Mouse (Mus musculus) erythroblast, embryonic 14.5 days (primary cell): ENCODE results near the gene Cenpu. TPM values are rescaled to one million over a fixed set of nuclear protein-coding genes. Genes with fewer than 3 reads are reported as not detected.

Source experiments
- H3K27me3 ChIP-seq: 2 replicates; pipeline ENCODE4 v1.6.1; 2012; ENCODE audit warnings: inconsistent platforms; ENCODE audit not compliant: control insufficient read depth
- H3K36me3 ChIP-seq: 2 replicates; pipeline ENCODE4 v1.6.1; 2012; ENCODE audit warnings: mild to moderate bottlenecking, inconsistent platforms; ENCODE audit not compliant: control insufficient read depth
- H3K4me1 ChIP-seq: 2 replicates; pipeline ENCODE4 v1.6.1; 2012; ENCODE audit warnings: inconsistent platforms; ENCODE audit not compliant: control insufficient read depth
- H3K4me3 ChIP-seq: replicated peaks from 2 replicates; pipeline ENCODE3; 2012; ENCODE audit warnings: moderate library complexity, mild to moderate bottlenecking, inconsistent platforms
- H3K9me3 ChIP-seq: 2 replicates; pipeline ENCODE4 v1.6.1; 2012; ENCODE audit warnings: low read length, inconsistent platforms, mixed read lengths; ENCODE audit not compliant: control insufficient read depth
- GATA1 ChIP-seq: IDR thresholded peaks from 2 replicates; pipeline ENCODE4 v1.6.1; 2012; ENCODE audit warnings: low read length, inconsistent platforms, mixed read lengths
- TAL1 ChIP-seq: IDR thresholded peaks from 3 replicates; pipeline ENCODE4 v1.6.1; 2012; ENCODE audit warnings: low read length, inconsistent platforms, mixed read lengths
- polyA plus RNA-seq: library from polyadenylated mRNA; stranded (reverse); fragments of >175 nt; gene quantifications from 2 replicates; pipeline ENCODE4 v1.2.3, GENCODE M21; 2012

Cenpu gene
- polyA plus RNA-seq, 1 experiment: 2.4 TPM

DNA sequence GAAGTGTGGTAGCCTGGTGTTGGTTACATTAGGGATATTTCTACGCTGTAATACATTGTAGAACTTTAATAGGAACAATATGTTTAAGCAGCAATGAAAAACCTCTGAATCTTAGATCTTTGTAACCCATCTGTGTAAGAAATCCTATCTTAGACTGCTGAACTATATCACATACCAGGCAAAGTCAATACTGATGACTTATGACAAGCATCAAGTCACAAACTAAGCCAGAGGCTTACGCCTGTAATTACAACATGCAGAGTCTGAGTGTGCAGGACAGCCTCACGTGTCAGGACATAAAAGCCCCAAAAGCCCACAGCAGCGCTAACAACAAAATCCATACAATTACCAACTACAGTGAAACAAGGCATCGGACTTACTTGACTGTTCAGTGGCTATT, 51.8 kb downstream of the Cenpu start:
- TF ChIP-seq GATA1 (no peak), TAL1 (no peak)
- Histone ChIP-seq H3K4me3 (no peak overlapping the region), H3K9me3 (no peaks in the 10 kb centered on the region), H3K27me3 (no peaks in the 10 kb centered on the region), H3K36me3 (peaks cover 84% of the 10 kb centered on the region), H3K4me1 (peaks cover 14% of the 10 kb centered on the region)

GRCm38 (mm10) chr8:46606930-46607329, 55.1 kb downstream of the Cenpu start:
- Histone ChIP-seq H3K4me3 (no peak overlapping the region), H3K36me3 (peaks cover 86% of the 10 kb centered on the region)

GRCm38 (mm10) chr8:46611557-46611956, 59.7 kb downstream of the Cenpu start:
- Histone ChIP-seq H3K9me3 (no peaks in the 10 kb centered on the region), H3K4me3 (no peak overlapping the region), H3K4me1 (peaks cover 29% of the 10 kb centered on the region), H3K27me3 (no peaks in the 10 kb centered on the region), H3K36me3 (peaks cover 67% of the 10 kb centered on the region)
- TF ChIP-seq TAL1 (no peak), GATA1 (no peak)

More at GRCm38 (mm10) chr8:46606930-46607329, 55.1 kb downstream of the Cenpu start:
- no peak for TF ChIP-seq TAL1
- no peak for TF ChIP-seq GATA1
- Histone ChIP-seq H3K9me3 (no peaks in the 10 kb centered on the region), H3K4me1 (peaks cover 3% of the 10 kb centered on the region; the same call in 1 of the 2 replicates), H3K27me3 (no peaks in the 10 kb centered on the region)

DNA sequence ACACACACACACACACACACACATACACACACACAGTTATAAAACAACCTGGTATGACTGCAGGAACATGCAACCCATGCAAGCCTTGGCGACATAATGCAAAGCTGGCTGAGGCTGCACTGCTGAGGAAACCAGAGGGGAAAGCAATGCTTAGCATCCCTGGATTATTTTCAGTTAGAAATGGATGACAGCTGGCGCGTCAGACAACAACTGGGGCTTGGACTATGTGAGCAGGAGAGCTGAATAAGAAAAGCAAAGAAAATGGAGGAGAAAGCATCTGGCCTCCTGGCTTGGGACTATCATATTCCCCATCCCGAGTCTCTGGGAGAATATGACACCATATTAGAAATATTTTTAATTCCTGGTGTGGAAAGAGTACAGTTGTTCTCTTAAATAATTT, 61.1 kb downstream of the Cenpu start:
- Histone ChIP-seq H3K4me3 (no peak overlapping the region), H3K36me3 (peaks cover 55% of the 10 kb centered on the region), H3K4me1 (peaks cover 39% of the 10 kb centered on the region), H3K27me3 (no peaks in the 10 kb centered on the region), H3K9me3 (no peaks in the 10 kb centered on the region)
- TF ChIP-seq GATA1 (no peak), TAL1 (no peak)

DNA sequence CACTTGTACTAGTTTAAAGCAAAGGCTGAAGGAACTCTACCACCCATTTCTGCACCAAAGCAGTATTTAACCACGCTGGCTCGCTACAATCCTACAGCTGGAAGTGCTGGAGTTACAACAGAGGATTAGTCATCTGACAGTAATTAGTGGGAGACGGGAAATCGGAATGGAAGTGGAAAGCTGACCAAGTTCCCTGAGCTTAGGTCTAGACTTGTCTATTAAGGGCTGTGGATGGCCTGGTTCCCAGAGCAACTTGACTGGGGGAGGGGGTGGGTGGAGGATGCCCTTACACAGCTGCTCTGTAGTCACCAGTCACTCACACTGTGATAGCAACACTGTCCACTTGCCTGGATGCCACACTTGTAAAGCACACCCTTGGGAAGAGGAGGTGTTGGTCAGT, 61.5 kb downstream of the Cenpu start:
- peaks cover 51% of the 10 kb centered on the region for H3K36me3 ChIP-seq
- H3K4me3 ChIP-seq: no peak overlapping the region
- H3K4me1 ChIP-seq: peaks cover 44% of the 10 kb centered on the region
- no peaks in the 10 kb centered on the region for H3K9me3 ChIP-seq
- no peak for TF ChIP-seq TAL1
- no peak for TF ChIP-seq GATA1
- H3K27me3 ChIP-seq: no peaks in the 10 kb centered on the region

DNA sequence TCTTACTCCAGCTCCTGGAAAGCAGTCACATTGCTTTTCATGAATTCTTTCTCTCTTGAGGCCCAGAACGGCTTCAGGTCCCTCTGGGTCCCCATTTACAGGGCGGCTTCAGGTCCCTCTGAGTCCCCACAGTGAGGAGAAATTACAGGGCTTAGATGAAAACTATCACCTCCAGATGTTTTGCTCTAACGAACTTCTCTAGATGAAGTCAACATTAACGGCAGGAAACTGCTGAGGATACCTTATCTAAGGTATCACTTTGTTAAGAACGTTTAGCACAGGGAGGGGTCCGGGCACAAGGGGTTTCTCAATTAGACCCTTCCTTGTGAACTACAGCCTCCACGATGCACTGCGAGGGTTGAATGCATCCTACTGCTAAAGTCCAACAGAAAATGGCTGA, 64.1 kb downstream of the Cenpu start:
- H3K36me3 ChIP-seq: peaks cover 26% of the 10 kb centered on the region
- peak overlapping the region; percentile 92 for H3K4me3 ChIP-seq
- peaks cover 62% of the 10 kb centered on the region for H3K4me1 ChIP-seq
- TF ChIP-seq TAL1 (no peak), GATA1 (no peak)
- H3K9me3 ChIP-seq: no peaks in the 10 kb centered on the region
- no peaks in the 10 kb centered on the region for H3K27me3 ChIP-seq

GRCm38 (mm10) chr8:46616879-46617689, 65.3 kb downstream of the Cenpu start, which contains the start of the genes Primpol and Casp3:
Primpol (minus strand) TSS chr8:46617212.
Casp3 (plus strand) TSS chr8:46617291.
- Histone ChIP-seq H3K27me3 (no peaks in the 10 kb centered on the region), H3K9me3 (no peaks in the 10 kb centered on the region), H3K36me3 (peaks cover 19% of the 10 kb centered on the region), H3K4me3 (peak within 1 kb of the TSS; percentile 92), H3K4me1 (peaks cover 59% of the 10 kb centered on the region)
- TF ChIP-seq TAL1: no peak
- no peak for TF ChIP-seq GATA1

DNA sequence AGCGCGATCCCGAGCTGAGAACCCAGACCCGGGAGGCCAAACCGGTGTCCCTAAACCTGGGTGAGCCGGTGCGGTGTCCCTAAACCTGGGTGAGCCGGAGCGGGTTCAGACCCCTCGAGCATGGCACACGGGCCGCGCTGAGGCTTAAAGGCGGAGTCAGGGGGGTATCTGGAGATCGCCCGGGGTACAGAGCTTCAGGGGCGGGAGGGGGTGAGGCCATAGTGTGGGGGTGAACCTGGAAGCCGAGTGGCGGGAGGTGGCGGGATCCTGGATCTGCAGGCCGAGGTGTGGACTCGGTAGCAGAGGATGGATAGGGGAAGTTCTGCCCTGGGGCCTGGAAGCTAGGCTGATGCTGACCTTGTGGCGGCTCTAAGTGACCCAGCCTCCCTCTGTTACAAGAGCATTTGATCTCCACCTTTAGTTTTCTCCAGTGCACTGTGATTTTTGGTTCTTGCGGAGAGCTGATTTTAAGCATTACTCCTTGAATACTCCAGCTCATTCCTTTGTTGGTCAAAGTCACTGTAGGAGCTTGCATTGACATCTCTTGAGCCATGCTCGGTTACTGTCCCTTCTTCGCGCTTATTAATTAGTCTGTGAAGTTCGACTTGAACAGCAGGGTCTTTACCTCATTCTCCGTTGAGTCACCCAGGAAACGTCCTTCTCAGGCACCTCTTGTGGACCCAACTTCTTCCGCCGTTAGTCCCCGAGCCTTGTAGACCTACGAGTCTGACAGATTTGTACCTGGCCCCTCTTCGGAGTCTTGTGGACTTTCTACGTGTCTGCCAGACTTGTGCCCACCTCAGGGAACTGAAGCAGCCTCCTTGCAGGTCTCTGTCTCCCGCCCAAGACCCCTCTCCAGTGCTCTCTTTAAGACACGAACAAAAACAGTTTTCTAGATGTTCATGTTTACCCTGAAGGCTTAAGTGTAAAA, 66.1 kb downstream of the Cenpu start:
- no peak for TF ChIP-seq TAL1
- TF ChIP-seq GATA1: no peak
- Histone ChIP-seq H3K36me3 (peaks cover 18% of the 10 kb centered on the region), H3K4me1 (peaks cover 57% of the 10 kb centered on the region), H3K9me3 (no peaks in the 10 kb centered on the region), H3K4me3 (peak overlapping the region; percentile 92), H3K27me3 (no peaks in the 10 kb centered on the region)

DNA sequence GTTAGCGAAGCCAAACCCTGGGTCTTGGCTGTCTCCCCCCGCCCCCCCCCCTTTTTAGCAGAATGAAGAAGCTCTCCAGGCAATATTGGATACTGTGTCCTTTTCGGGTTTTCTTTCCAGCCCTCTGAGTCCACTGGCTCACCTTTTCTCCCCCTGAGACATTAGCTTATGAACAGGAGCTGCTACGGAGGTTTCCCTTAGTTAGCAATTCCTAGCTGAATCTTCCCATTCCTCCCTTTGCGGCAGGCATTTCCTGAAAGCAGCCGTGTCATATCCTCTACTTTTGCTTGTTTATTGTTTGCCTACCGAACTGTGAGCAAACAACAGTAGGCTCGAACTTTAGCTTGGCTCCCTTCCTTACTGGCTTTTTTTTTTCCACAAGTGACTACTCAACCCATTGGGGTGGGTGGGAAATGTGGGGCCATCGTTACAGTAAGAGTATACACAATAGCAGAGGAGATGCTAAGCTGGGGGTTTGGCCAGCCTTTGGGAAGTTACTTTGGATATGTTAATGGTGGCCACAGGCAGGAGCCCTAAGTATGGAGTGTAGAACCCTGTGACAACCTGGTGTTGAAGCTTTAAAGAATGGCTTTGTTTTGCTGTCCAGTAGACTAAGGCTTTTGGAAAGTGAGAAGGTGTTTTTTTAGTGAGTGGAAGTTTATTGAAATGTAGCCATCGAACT, 67.0 kb downstream of the Cenpu start:
- Histone ChIP-seq H3K36me3 (peaks cover 12% of the 10 kb centered on the region), H3K4me1 (peaks cover 53% of the 10 kb centered on the region), H3K27me3 (no peaks in the 10 kb centered on the region), H3K4me3 (peak overlapping the region; percentile 92), H3K9me3 (no peaks in the 10 kb centered on the region)
- no peak for TF ChIP-seq GATA1
